Mouse (Mus musculus): Measurements from ENCODE around the gene Zmiz1.

- TF ChIP-seq CTCF (IDR thresholded peaks at IDR 0.05; ENCODE audit: control insufficient read depth, insufficient read depth, low read length) = no peak
- no peak for TF ChIP-seq POLR2A (IDR thresholded peaks at IDR 0.05; ENCODE audit: borderline replicate concordance, control insufficient read depth, low read depth, low read length)
These were observed 38.0 kb downstream of the Zmiz1 start for GRCm38 (mm10) chr14:25496989-25497388.
